Mouse (Mus musculus) mature B cell (primary cell): ENCODE data around the gene Psma3.

Source experiments
- in situ Hi-C: fragments of 300-500 bp; cut with MboI; formaldehyde crosslinking; loops from 2 replicates; pipeline ENCODE4 v1.14.3; 2019

Gene Psma3

GRCm38 (mm10) chr12:70974441-70975266 is at the start of gene Psma3:
Psma3 (plus strand) TSS chr12:70974621.
- in situ Hi-C loops = loop anchor here (25.0 kb wide), 1 partner anchor 1812 kb away; the partner anchor contains the start of genes Lrr1 and Rps29

- in situ Hi-C loops = no loop called here
Observed at GRCm38 (mm10) chr12:70929781-70930180, 44.6 kb upstream of the Psma3 start.

GRCm38 (mm10) chr12:70937150-70937549 is 37.3 kb upstream of the Psma3 start:
- in situ Hi-C loops = no loop called here

- in situ Hi-C loops = no loop called here
Observed at GRCm38 (mm10) chr12:70937571-70938384, 36.6 kb upstream of the Psma3 start, which contains the start of gene Actr10. Actr10 (plus strand) TSS chr12:70937857.

GRCm38 (mm10) chr12:70940806-70941205 is 33.6 kb upstream of the Psma3 start:
- in situ Hi-C loops = no loop called here

- in situ Hi-C loops = no loop called here
Observed at GRCm38 (mm10) chr12:70944181-70944580, 30.2 kb upstream of the Psma3 start.

- in situ Hi-C loops = no loop called here
Observed at GRCm38 (mm10) chr12:70946585-70947256, 27.7 kb upstream of the Psma3 start.

- in situ Hi-C loops = loop anchor here (25.0 kb wide), 1 partner anchor 1796 kb away; the partner anchor contains the start of genes Lrr1 and Rps29
Observed at GRCm38 (mm10) chr12:70958640-70959039, 15.8 kb upstream of the Psma3 start.

- in situ Hi-C loops = loop anchor here (25.0 kb wide), 1 partner anchor 1805 kb away; the partner anchor contains the start of genes Lrr1 and Rps29
Observed at GRCm38 (mm10) chr12:70967581-70967980, 6.8 kb upstream of the Psma3 start.

GRCm38 (mm10) chr12:70968141-70968790 is 6.2 kb upstream of the Psma3 start:
- in situ Hi-C loops = loop anchor here (25.0 kb wide), 1 partner anchor 1806 kb away; the partner anchor contains the start of genes Lrr1 and Rps29

- in situ Hi-C loops = loop anchor here (25.0 kb wide), 1 partner anchor 1807 kb away; the partner anchor contains the start of genes Lrr1 and Rps29
Observed at GRCm38 (mm10) chr12:70968791-70969307, 5.6 kb upstream of the Psma3 start.

- in situ Hi-C loops = loop anchor here (25.0 kb wide), 1 partner anchor 1807 kb away; the partner anchor contains the start of genes Lrr1 and Rps29
Observed at GRCm38 (mm10) chr12:70969485-70970184, 4.8 kb upstream of the Psma3 start.

GRCm38 (mm10) chr12:70973831-70974230 is 590 bp upstream of the Psma3 start:
- in situ Hi-C loops = loop anchor here (25.0 kb wide), 1 partner anchor 1812 kb away; the partner anchor contains the start of genes Lrr1 and Rps29

- in situ Hi-C loops = no loop called here
Observed at GRCm38 (mm10) chr12:70975406-70975805, 985 bp downstream of the Psma3 start.

GRCm38 (mm10) chr12:70975891-70976290 is 1.5 kb downstream of the Psma3 start:
- in situ Hi-C loops = no loop called here

GRCm38 (mm10) chr12:70978345-70978744 is 3.9 kb downstream of the Psma3 start:
- in situ Hi-C loops = no loop called here

GRCm38 (mm10) chr12:70984855-70985550 is 10.6 kb downstream of the Psma3 start:
- in situ Hi-C loops = no loop called here

- in situ Hi-C loops = no loop called here
Observed at GRCm38 (mm10) chr12:70997225-70997624, 22.8 kb downstream of the Psma3 start.

GRCm38 (mm10) chr12:70999423-70999903 is 25.0 kb downstream of the Psma3 start:
- in situ Hi-C loops = no loop called here
